Mouse (Mus musculus) kidney, adult 2 months (tissue): ENCODE data around the gene Arsg.

Experiments
- CTCF ChIP-seq: fragments of 200-500 bp; conservative IDR thresholded peaks from 2 replicates; pipeline ENCODE4 v1.5.1; 2011; ENCODE audit warnings: low read depth, mild to moderate bottlenecking, control low read depth, low read length, moderate library complexity, mixed read lengths; ENCODE audit not compliant: insufficient read depth, insufficient read length
- POLR2A ChIP-seq: fragments of 200-500 bp; IDR thresholded peaks from one replicate; pipeline ENCODE4 v1.6.1; 2011; ENCODE audit warnings: low read depth, low read length, control low read depth

- TF ChIP-seq CTCF = no peak
- TF ChIP-seq POLR2A = no peak
Observed at GRCm38 (mm10) chr11:109485398-109486045, 12.3 kb downstream of the Arsg start.
